Mouse (Mus musculus) heart, postnatal 25 days (tissue): ENCODE data around the gene Fam120b. TPM values are rescaled to one million over a fixed set of nuclear protein-coding genes. Genes with fewer than 3 reads are reported as not detected.

Experiments
- DNase-seq: peaks from one replicate; pipeline ENCODE4 v3.0.0; 2022; ENCODE audit warnings: low spot score
- intact Hi-C: fragments of 180-260 bp; cut with DNase I; formaldehyde crosslinking; loops from one replicate; pipeline ENCODE4 v1.15.1; 2025
- total RNA-seq, 2 experiments: library from RNA; stranded (reverse); gene quantifications; 2 replicates each; pipeline ENCODE4 v1.2.3; 2021

The Fam120b gene
- total RNA-seq, 2 experiments from 2014 or later = 10.8 to 11.8 TPM

- intact Hi-C loops = loop anchor here (1.0 kb wide), 1 partner anchor 313 kb away; no protein-coding TSS in a partner anchor
Observed at GRCm38 (mm10) chr17:15378413-15379109, 17.4 kb upstream of the Fam120b start.

GRCm38 (mm10) chr17:15379741-15380526 is 16.1 kb upstream of the Fam120b start:
- intact Hi-C loops = no loop called here
- no peak for DNase-seq

More at GRCm38 (mm10) chr17:15378413-15379109, 17.4 kb upstream of the Fam120b start:
- DNase-seq = no peak

- intact Hi-C loops = no loop called here
- no peak for DNase-seq
Observed at GRCm38 (mm10) chr17:15380641-15381051, 15.4 kb upstream of the Fam120b start.

GRCm38 (mm10) chr17:15381092-15381860 is 14.7 kb upstream of the Fam120b start:
- no peak for DNase-seq
- intact Hi-C loops = no loop called here

- intact Hi-C loops = no loop called here
- no peak for DNase-seq
Observed at GRCm38 (mm10) chr17:15381869-15382660, 13.9 kb upstream of the Fam120b start.

GRCm38 (mm10) chr17:15383360-15383759 is 12.6 kb upstream of the Fam120b start:
- intact Hi-C loops = no loop called here
- no peak for DNase-seq

- no peak for DNase-seq
Observed at GRCm38 (mm10) chr17:15388892-15389291, 7.1 kb upstream of the Fam120b start.

GRCm38 (mm10) chr17:15389356-15389755 is 6.6 kb upstream of the Fam120b start:
- DNase-seq = no peak
- intact Hi-C loops = no loop called here

More at GRCm38 (mm10) chr17:15388892-15389291, 7.1 kb upstream of the Fam120b start:
- intact Hi-C loops = no loop called here

GRCm38 (mm10) chr17:15401716-15402115 is 5.7 kb downstream of the Fam120b start:
- intact Hi-C loops = no loop called here
- no peak for DNase-seq

GRCm38 (mm10) chr17:15406576-15406975 is 10.6 kb downstream of the Fam120b start:
- intact Hi-C loops = no loop called here
- DNase-seq = no peak

GRCm38 (mm10) chr17:15409261-15409660 is 13.3 kb downstream of the Fam120b start:
- intact Hi-C loops = no loop called here

GRCm38 (mm10) chr17:15410861-15411260 is 14.9 kb downstream of the Fam120b start:
- intact Hi-C loops = no loop called here
- no peak for DNase-seq

More at GRCm38 (mm10) chr17:15409261-15409660, 13.3 kb downstream of the Fam120b start:
- DNase-seq = no peak

GRCm38 (mm10) chr17:15416596-15417215 is 20.7 kb downstream of the Fam120b start:
- intact Hi-C loops = no loop called here

GRCm38 (mm10) chr17:15419534-15419933 is 23.5 kb downstream of the Fam120b start:
- intact Hi-C loops = loop anchor here (2.0 kb wide), 1 partner anchor 47 kb away; no protein-coding TSS in a partner anchor

More at GRCm38 (mm10) chr17:15416596-15417215, 20.7 kb downstream of the Fam120b start:
- DNase-seq = no peak

GRCm38 (mm10) chr17:15420021-15420603 is 24.1 kb downstream of the Fam120b start:
- intact Hi-C loops = no loop called here
- no peak for DNase-seq

More at GRCm38 (mm10) chr17:15419534-15419933, 23.5 kb downstream of the Fam120b start:
- no peak for DNase-seq

- DNase-seq = no peak
- intact Hi-C loops = no loop called here
Observed at GRCm38 (mm10) chr17:15421446-15421845, 25.4 kb downstream of the Fam120b start.

- intact Hi-C loops = no loop called here
- no peak for DNase-seq
Observed at GRCm38 (mm10) chr17:15422666-15423065, 26.7 kb downstream of the Fam120b start.

- DNase-seq = no peak
- intact Hi-C loops = no loop called here
Observed at GRCm38 (mm10) chr17:15423080-15423765, 27.2 kb downstream of the Fam120b start.
